Mouse (Mus musculus) forebrain, embryonic 13.5 days (tissue): ENCODE data around the gene Crim1. TPM values are rescaled to one million over a fixed set of nuclear protein-coding genes. Genes with fewer than 3 reads are reported as not detected.

ENCODE experiments used
- ATAC-seq: fragments of 200-750 bp; cut with Nextera tagmentation; 2 replicates; pipeline ENCODE4 v1.8.0; 2017
- H3K27ac ChIP-seq: fragments of 300-500 bp; sonication (generic); 2 replicates; pipeline ENCODE4 v1.5.1; 2015; ENCODE audit warnings: inconsistent platforms, mild to moderate bottlenecking, moderate library complexity
- H3K27me3 ChIP-seq: fragments of 300-500 bp; sonication (generic); 2 replicates; pipeline ENCODE4 v1.6.1; 2015; ENCODE audit warnings: mild to moderate bottlenecking, inconsistent platforms
- H3K36me3 ChIP-seq: fragments of 300-500 bp; sonication (generic); 2 replicates; pipeline ENCODE4 v1.6.1; 2015; ENCODE audit warnings: mild to moderate bottlenecking, inconsistent platforms; ENCODE audit not compliant: poor library complexity, severe bottlenecking
- H3K4me1 ChIP-seq: fragments of 300-500 bp; sonication (generic); 2 replicates; pipeline ENCODE4 v1.6.1; 2015; ENCODE audit warnings: inconsistent platforms
- H3K4me2 ChIP-seq: fragments of 300-500 bp; sonication (generic); 2 replicates; pipeline ENCODE4 v1.6.1; 2015; ENCODE audit warnings: inconsistent platforms, mild to moderate bottlenecking, moderate library complexity
- H3K4me3 ChIP-seq: fragments of 300-500 bp; sonication (generic); 2 replicates; pipeline ENCODE4 v1.5.1; 2015; ENCODE audit warnings: mild to moderate bottlenecking, inconsistent platforms
- H3K9ac ChIP-seq: fragments of 300-500 bp; sonication (generic); 2 replicates; pipeline ENCODE4 v1.6.1; 2015; ENCODE audit warnings: mild to moderate bottlenecking, inconsistent platforms
- H3K9me3 ChIP-seq: fragments of 300-500 bp; sonication (generic); replicated peaks from 2 replicates; pipeline ENCODE4 v1.6.1; 2016; ENCODE audit warnings: inconsistent platforms
- WGBS: fragments of 180-500 bp; shearing (Covaris S2); methylation state at CpG from one replicate; pipeline ENCODE4 v1.1.7; 2015; 5-methylcytosine and 5-hydroxymethylcytosine counted together
- polyA plus RNA-seq: library from polyadenylated mRNA; unstranded; fragments of >200 nt; fragmentation: Nextera tagmentation; extraction: Ambion mirVana; gene quantifications from 2 replicates; pipeline ENCODE4 v1.2.1, GENCODE M21; 2015

Gene Crim1
- polyA plus RNA-seq, 1 experiment from 2014 or later = 3.6 TPM

- Histone ChIP-seq H3K27ac (no peak overlapping the region), H3K9ac (no peak overlapping the region), H3K4me1 (0 out of 2 replicates have a peak, but pooled peaks cover 9% of the 10 kb centered on the region), H3K4me2 (no peak overlapping the region), H3K27me3 (peaks cover 9% of the 10 kb centered on the region), H3K4me3 (no peak overlapping the region), H3K9me3 (no peaks in the 10 kb centered on the region), H3K36me3 (peaks cover 4% of the 10 kb centered on the region; the same call in 1 of the 2 replicates)
- no peak for ATAC-seq
- 87% methylated on average over 3 of the region's 3 CpGs for WGBS
Observed at GRCm38 (mm10) chr17:78352500-78352855, 152.4 kb downstream of the Crim1 start.

GRCm38 (mm10) chr17:78354411-78354810, 154.4 kb downstream of the Crim1 start:
- peaks cover 17% of the 10 kb centered on the region for H3K4me1 ChIP-seq

GRCm38 (mm10) chr17:78354871-78355270, 154.8 kb downstream of the Crim1 start:
- Histone ChIP-seq H3K4me3 (no peak overlapping the region), H3K9me3 (no peaks in the 10 kb centered on the region), H3K27me3 (peaks cover 9% of the 10 kb centered on the region), H3K36me3 (peaks cover 4% of the 10 kb centered on the region; the same call in 1 of the 2 replicates), H3K27ac (no peak overlapping the region), H3K9ac (no peak overlapping the region), H3K4me1 (peaks cover 17% of the 10 kb centered on the region), H3K4me2 (no peak overlapping the region)
- 83% methylated on average over 12 of the region's 12 CpGs for WGBS
- no peak for ATAC-seq

More at GRCm38 (mm10) chr17:78354411-78354810, 154.4 kb downstream of the Crim1 start:
- Histone ChIP-seq H3K27me3 (peaks cover 9% of the 10 kb centered on the region), H3K27ac (no peak overlapping the region), H3K36me3 (peaks cover 4% of the 10 kb centered on the region; the same call in 1 of the 2 replicates), H3K4me3 (no peak overlapping the region), H3K9ac (no peak overlapping the region), H3K4me2 (no peak overlapping the region), H3K9me3 (no peaks in the 10 kb centered on the region)
- no peak for ATAC-seq
- WGBS = 85% methylated on average over 2 of the region's 2 CpGs

GRCm38 (mm10) chr17:78355611-78356010, 155.6 kb downstream of the Crim1 start:
- Histone ChIP-seq H3K9ac (no peak overlapping the region), H3K4me1 (peaks cover 17% of the 10 kb centered on the region), H3K36me3 (peaks cover 4% of the 10 kb centered on the region; the same call in 1 of the 2 replicates), H3K4me3 (no peak overlapping the region), H3K9me3 (no peaks in the 10 kb centered on the region), H3K27ac (no peak overlapping the region), H3K4me2 (no peak overlapping the region), H3K27me3 (peaks cover 13% of the 10 kb centered on the region)
- 79% methylated on average over 8 of the region's 8 CpGs for WGBS
- ATAC-seq = no peak

- Histone ChIP-seq H3K4me2 (no peak overlapping the region), H3K9ac (no peak overlapping the region), H3K9me3 (no peaks in the 10 kb centered on the region), H3K36me3 (no peaks in the 10 kb centered on the region), H3K4me3 (no peak overlapping the region), H3K27ac (0 out of 2 replicates have a peak overlapping the region, but pooled peaks have one; percentile 51), H3K27me3 (peaks cover 19% of the 10 kb centered on the region; the same call in 1 of the 2 replicates), H3K4me1 (peaks cover 17% of the 10 kb centered on the region)
- ATAC-seq = peak; percentile 55; the same call in 1 of the 2 replicates
- WGBS = 28% methylated on average over 4 of the region's 4 CpGs
Observed at GRCm38 (mm10) chr17:78357753-78358152, 157.7 kb downstream of the Crim1 start.

- H3K36me3 ChIP-seq = no peaks in the 10 kb centered on the region
- H3K4me1 ChIP-seq = peaks cover 17% of the 10 kb centered on the region
- H3K9ac ChIP-seq = no peak overlapping the region
- peak overlapping the region; percentile 69 for H3K27ac ChIP-seq
- ATAC-seq = peak; percentile 79
- 57% methylated on average over 7 of the region's 7 CpGs for WGBS
- no peaks in the 10 kb centered on the region for H3K9me3 ChIP-seq
- H3K27me3 ChIP-seq = peaks cover 19% of the 10 kb centered on the region; the same call in 1 of the 2 replicates
- no peak overlapping the region for H3K4me3 ChIP-seq
- H3K4me2 ChIP-seq = no peak overlapping the region
Observed at GRCm38 (mm10) chr17:78358251-78358726, 158.2 kb downstream of the Crim1 start.

- H3K9me3 ChIP-seq = no peaks in the 10 kb centered on the region
- H3K27ac ChIP-seq = no peak overlapping the region
- H3K27me3 ChIP-seq = 0 out of 2 replicates have a peak, but pooled peaks cover 14% of the 10 kb centered on the region
- H3K9ac ChIP-seq = no peak overlapping the region
- no peak overlapping the region for H3K4me2 ChIP-seq
- no peak overlapping the region for H3K4me3 ChIP-seq
- WGBS = 92% methylated on average over 13 of the region's 13 CpGs
- H3K4me1 ChIP-seq = peaks cover 11% of the 10 kb centered on the region
- no peak for ATAC-seq
- H3K36me3 ChIP-seq = no peaks in the 10 kb centered on the region
Observed at GRCm38 (mm10) chr17:78361939-78362728, 162.1 kb downstream of the Crim1 start.

- peaks cover 19% of the 10 kb centered on the region for H3K36me3 ChIP-seq
- H3K4me3 ChIP-seq = no peak overlapping the region
- WGBS = 94% methylated on average over 23 of the region's 23 CpGs
- no peaks in the 10 kb centered on the region for H3K9me3 ChIP-seq
- no peak for ATAC-seq
- no peak overlapping the region for H3K27ac ChIP-seq
- H3K27me3 ChIP-seq = 0 out of 2 replicates have a peak, but pooled peaks cover 14% of the 10 kb centered on the region
- no peak overlapping the region for H3K9ac ChIP-seq
- H3K4me1 ChIP-seq = no peaks in the 10 kb centered on the region
- no peak overlapping the region for H3K4me2 ChIP-seq
Observed at GRCm38 (mm10) chr17:78364555-78365302, 164.7 kb downstream of the Crim1 start.

- WGBS = 95% methylated on average over 7 of the region's 7 CpGs
- H3K9me3 ChIP-seq = no peaks in the 10 kb centered on the region
- no peak overlapping the region for H3K4me2 ChIP-seq
- H3K4me3 ChIP-seq = no peak overlapping the region
- H3K27ac ChIP-seq = no peak overlapping the region
- H3K9ac ChIP-seq = no peak overlapping the region
- ATAC-seq = no peak
- peaks cover 20% of the 10 kb centered on the region for H3K36me3 ChIP-seq
- 0 out of 2 replicates have a peak, but pooled peaks cover 7% of the 10 kb centered on the region for H3K27me3 ChIP-seq
- H3K4me1 ChIP-seq = no peaks in the 10 kb centered on the region
Observed at GRCm38 (mm10) chr17:78366070-78366469, 166.0 kb downstream of the Crim1 start.

GRCm38 (mm10) chr17:78368481-78368880, 168.4 kb downstream of the Crim1 start:
- ATAC-seq = peak; percentile 69; the same call in 1 of the 2 replicates
- no peak overlapping the region for H3K4me3 ChIP-seq
- no peak overlapping the region for H3K4me2 ChIP-seq
- no peak overlapping the region for H3K27ac ChIP-seq
- H3K36me3 ChIP-seq = peaks cover 20% of the 10 kb centered on the region
- H3K9me3 ChIP-seq = no peaks in the 10 kb centered on the region
- WGBS = 66% methylated on average over 8 of the region's 8 CpGs
- no peaks in the 10 kb centered on the region for H3K4me1 ChIP-seq
- H3K9ac ChIP-seq = no peak overlapping the region
- no peaks in the 10 kb centered on the region for H3K27me3 ChIP-seq

GRCm38 (mm10) chr17:78370445-78370844, 170.4 kb downstream of the Crim1 start:
- Histone ChIP-seq H3K4me3 (no peak overlapping the region), H3K36me3 (peaks cover 25% of the 10 kb centered on the region), H3K27me3 (no peaks in the 10 kb centered on the region), H3K9ac (no peak overlapping the region), H3K27ac (no peak overlapping the region), H3K9me3 (no peaks in the 10 kb centered on the region), H3K4me1 (no peaks in the 10 kb centered on the region), H3K4me2 (no peak overlapping the region)
- WGBS = 91% methylated on average over 1 of the region's 1 CpGs
- ATAC-seq = no peak

GRCm38 (mm10) chr17:78373174-78373573, 173.1 kb downstream of the Crim1 start:
- ATAC-seq = no peak
- Histone ChIP-seq H3K36me3 (peaks cover 24% of the 10 kb centered on the region), H3K4me3 (no peak overlapping the region), H3K9ac (no peak overlapping the region), H3K27ac (no peak overlapping the region), H3K4me2 (no peak overlapping the region), H3K9me3 (no peaks in the 10 kb centered on the region), H3K27me3 (no peaks in the 10 kb centered on the region), H3K4me1 (no peaks in the 10 kb centered on the region)
- WGBS = 93% methylated on average over 6 of the region's 6 CpGs
